Mouse (Mus musculus) heart, postnatal 0 days (tissue): ENCODE results near the gene Eif3i. TPM values are rescaled to one million over a fixed set of nuclear protein-coding genes. Genes with fewer than 3 reads are reported as not detected.

Experiments used
- ATAC-seq: fragments of 200-750 bp; cut with Nextera tagmentation; 2 replicates; pipeline ENCODE4 v1.8.0; 2017; ENCODE audit warnings: low read depth, moderate number of reproducible peaks, moderate library complexity; ENCODE audit not compliant: insufficient read depth
- DNase-seq: peaks from one replicate; pipeline ENCODE4 v3.0.0-alpha.2; 2016; ENCODE audit warnings: low spot score
- H3K27ac ChIP-seq: fragments of 300-500 bp; sonication (generic); 2 replicates; pipeline ENCODE4 v1.5.1; 2014; ENCODE audit warnings: low read depth, mild to moderate bottlenecking
- H3K27me3 ChIP-seq: fragments of 300-500 bp; sonication (generic); 2 replicates; pipeline ENCODE4 v1.6.1; 2014; ENCODE audit warnings: low read length, mixed read lengths; ENCODE audit not compliant: control insufficient read depth, insufficient read depth
- H3K36me3 ChIP-seq: fragments of 300-500 bp; sonication (generic); replicated peaks from 2 replicates; pipeline ENCODE4 v1.6.1; 2014; ENCODE audit warnings: low read length, mixed read lengths; ENCODE audit not compliant: control insufficient read depth, insufficient read depth
- H3K4me1 ChIP-seq: fragments of 300-500 bp; sonication (generic); 2 replicates; pipeline ENCODE4 v1.6.1; 2014; ENCODE audit warnings: antibody characterized with exemption; ENCODE audit not compliant: control insufficient read depth, insufficient read depth
- H3K4me2 ChIP-seq: fragments of 300-500 bp; sonication (generic); 2 replicates; pipeline ENCODE4 v1.6.1; 2014; ENCODE audit warnings: low read depth, mild to moderate bottlenecking, low read length, moderate library complexity
- H3K4me3 ChIP-seq: fragments of 300-500 bp; sonication (generic); 2 replicates; pipeline ENCODE4 v1.5.1; 2014; ENCODE audit warnings: low read depth, low read length
- H3K9ac ChIP-seq: fragments of 300-500 bp; sonication (generic); replicated peaks from 2 replicates; pipeline ENCODE4 v1.6.1; 2014; ENCODE audit warnings: low read depth, low read length, mixed read lengths
- H3K9me3 ChIP-seq: fragments of 300-500 bp; sonication (generic); replicated peaks from 2 replicates; pipeline ENCODE4 v1.6.1; 2016; ENCODE audit warnings: low read length; ENCODE audit not compliant: control insufficient read depth
- CTCF ChIP-seq: IDR thresholded peaks from 2 replicates; pipeline ENCODE4 v1.5.1; 2016; ENCODE audit warnings: antibody characterized with exemption, control low read depth, low read depth
- EP300 ChIP-seq: IDR thresholded peaks from 2 replicates; pipeline ENCODE4 v1.6.1; 2016; ENCODE audit warnings: antibody characterized with exemption, low read depth
- WGBS: fragments of 180-500 bp; shearing (Covaris S2); extraction: QIAGEN DNeasy Blood & Tissue Kit; methylation state at CpG from one replicate; pipeline ENCODE4 v1.1.7; 2014; 5-methylcytosine and 5-hydroxymethylcytosine counted together
- polyA plus RNA-seq: library from polyadenylated mRNA; unstranded; fragments of >200 nt; fragmentation: Nextera tagmentation; extraction: Ambion mirVana; gene quantifications from 2 replicates; pipeline ENCODE4 v1.2.1, GENCODE M21; 2015
- total RNA-seq: library from RNA; depleted of rRNA; stranded (reverse); fragments of >200 nt; gene quantifications from 2 replicates; pipeline ENCODE4 v1.2.3, GENCODE M21; 2014; ENCODE audit warnings: low replicate concordance

Eif3i gene
- total and polyA plus RNA-seq, 2 experiments from 2014 or later = 169 to 408 TPM

GRCm38 (mm10) chr4:129563718-129564117 lies 36.7 kb downstream of the Eif3i start:
- Histone ChIP-seq H3K9ac (no peak overlapping the region), H3K27me3 (no peaks in the 10 kb centered on the region), H3K27ac (no peak overlapping the region), H3K36me3 (no peaks in the 10 kb centered on the region), H3K9me3 (no peaks in the 10 kb centered on the region), H3K4me3 (no peak overlapping the region), H3K4me2 (no peak overlapping the region), H3K4me1 (no peaks in the 10 kb centered on the region)
- no peak for TF ChIP-seq CTCF
- TF ChIP-seq EP300 = no peak
- no peak for DNase-seq
- ATAC-seq = no peak
- 70% methylated on average over 8 of the region's 8 CpGs for WGBS

- H3K27ac ChIP-seq = no peak overlapping the region
- WGBS = 75% methylated on average over 5 of the region's 5 CpGs
- H3K9me3 ChIP-seq = no peaks in the 10 kb centered on the region
- no peak overlapping the region for H3K4me2 ChIP-seq
- H3K4me3 ChIP-seq = no peak overlapping the region
- H3K4me1 ChIP-seq = peaks cover 5% of the 10 kb centered on the region; the same call in 1 of the 2 replicates
- DNase-seq (no peak), ATAC-seq (no peak)
- no peak overlapping the region for H3K9ac ChIP-seq
- H3K27me3 ChIP-seq = no peaks in the 10 kb centered on the region
- H3K36me3 ChIP-seq = no peaks in the 10 kb centered on the region
- TF ChIP-seq CTCF (no peak), EP300 (no peak)
Measured at GRCm38 (mm10) chr4:129561184-129561583, 39.3 kb downstream of the Eif3i start.

- Histone ChIP-seq H3K4me1 (peaks cover 13% of the 10 kb centered on the region), H3K36me3 (no peaks in the 10 kb centered on the region), H3K9me3 (no peaks in the 10 kb centered on the region), H3K27me3 (no peaks in the 10 kb centered on the region), H3K4me2 (no peak overlapping the region), H3K27ac (peak overlapping the region; percentile 54; the same call in 1 of the 2 replicates), H3K9ac (no peak overlapping the region), H3K4me3 (peak overlapping the region; percentile 56; the same call in 1 of the 2 replicates)
- DNase-seq (no peak), ATAC-seq (no peak)
- no peak for TF ChIP-seq EP300
- TF ChIP-seq CTCF = no peak
- 78% methylated on average over 12 of the region's 12 CpGs for WGBS
Measured at GRCm38 (mm10) chr4:129558321-129558955, 42.0 kb downstream of the Eif3i start.

GRCm38 (mm10) chr4:129557256-129557808 lies 43.1 kb downstream of the Eif3i start:
- peak overlapping the region; percentile 62; the same call in 1 of the 2 replicates for H3K27ac ChIP-seq
- no peaks in the 10 kb centered on the region for H3K9me3 ChIP-seq
- no peak for DNase-seq
- peaks cover 13% of the 10 kb centered on the region for H3K4me1 ChIP-seq
- ATAC-seq = no peak
- H3K4me2 ChIP-seq = peak overlapping the region; percentile 85
- no peak for TF ChIP-seq EP300
- no peak for TF ChIP-seq CTCF
- H3K9ac ChIP-seq = peak overlapping the region; percentile 48; the same call in 1 of the 2 replicates
- no peaks in the 10 kb centered on the region for H3K27me3 ChIP-seq
- H3K36me3 ChIP-seq = no peaks in the 10 kb centered on the region
- peak overlapping the region; percentile 56; the same call in 1 of the 2 replicates for H3K4me3 ChIP-seq
- WGBS = 61% methylated on average over 9 of the region's 9 CpGs

- 6% methylated on average over 33 of the region's 33 CpGs for WGBS
- TF ChIP-seq EP300 = no peak
- TF ChIP-seq CTCF = no peak
Measured at GRCm38 (mm10) chr4:129556532-129557223, 43.8 kb downstream of the Eif3i start.

More at GRCm38 (mm10) chr4:129556532-129557223, 43.8 kb downstream of the Eif3i start:
- H3K27ac ChIP-seq = peak overlapping the region; percentile 62
- H3K4me1 ChIP-seq = peaks cover 13% of the 10 kb centered on the region
- H3K4me3 ChIP-seq = peak overlapping the region; percentile 56
- peak overlapping the region; percentile 48 for H3K9ac ChIP-seq
- no peaks in the 10 kb centered on the region for H3K36me3 ChIP-seq
- H3K27me3 ChIP-seq = no peaks in the 10 kb centered on the region
- H3K9me3 ChIP-seq = no peaks in the 10 kb centered on the region
- DNase-seq (peak; percentile 67), ATAC-seq (peak; percentile 83)
- peak overlapping the region; percentile 85 for H3K4me2 ChIP-seq
